Mouse (Mus musculus): ENCODE measurements around the gene Hmgn5.

The Hmgn5 gene

GRCm38 (mm10) chrX:109013283-109013682, at the start of gene Hmgn5:
Gene Hmgn5, minus strand, starts transcription at chrX:109013404.
- DNase-seq (ENCODE audit: low spot score) = peak; percentile 95

DNA sequence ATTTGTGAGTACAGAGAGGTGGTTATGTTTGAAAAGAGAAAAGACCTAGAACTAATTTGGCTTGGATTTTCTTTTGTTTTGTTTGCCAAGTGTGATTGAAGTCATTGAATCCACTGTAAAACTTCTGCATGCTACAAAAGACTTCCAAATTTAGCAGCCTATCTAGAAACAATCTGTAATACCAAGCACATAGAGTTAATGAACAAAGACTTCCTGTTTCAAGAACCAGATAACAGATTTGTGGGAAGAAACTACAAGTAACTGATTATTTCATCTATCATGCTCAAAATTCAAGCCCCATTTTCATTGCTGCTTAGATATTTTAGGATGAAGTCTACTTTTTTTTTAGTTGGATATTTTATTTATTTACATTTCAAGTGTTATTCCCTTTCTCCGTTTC, 34.6 kb upstream of the Hmgn5 start:
- DNase-seq (ENCODE audit: low spot score) = no peak

DNA sequence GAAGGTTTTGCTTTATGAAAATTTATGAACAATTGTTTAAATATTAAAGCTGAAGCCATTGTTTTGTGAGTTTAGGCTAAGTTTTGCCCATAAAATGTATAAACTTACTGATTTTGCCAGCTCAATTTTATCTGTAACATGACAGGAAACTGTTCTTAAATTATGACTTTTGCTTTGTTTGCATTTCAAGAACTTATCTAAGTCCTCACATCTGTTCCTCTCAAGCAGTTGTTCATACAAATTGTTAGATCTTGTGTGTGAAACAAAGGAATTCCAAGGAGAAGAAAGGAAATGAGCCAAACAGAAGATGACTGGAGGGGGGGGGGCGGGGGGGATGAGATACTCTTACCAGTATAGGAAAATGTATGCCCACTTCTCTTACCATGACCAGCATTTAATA, 13.0 kb upstream of the Hmgn5 start:
- DNase-seq (ENCODE audit: low spot score) = no peak

DNA sequence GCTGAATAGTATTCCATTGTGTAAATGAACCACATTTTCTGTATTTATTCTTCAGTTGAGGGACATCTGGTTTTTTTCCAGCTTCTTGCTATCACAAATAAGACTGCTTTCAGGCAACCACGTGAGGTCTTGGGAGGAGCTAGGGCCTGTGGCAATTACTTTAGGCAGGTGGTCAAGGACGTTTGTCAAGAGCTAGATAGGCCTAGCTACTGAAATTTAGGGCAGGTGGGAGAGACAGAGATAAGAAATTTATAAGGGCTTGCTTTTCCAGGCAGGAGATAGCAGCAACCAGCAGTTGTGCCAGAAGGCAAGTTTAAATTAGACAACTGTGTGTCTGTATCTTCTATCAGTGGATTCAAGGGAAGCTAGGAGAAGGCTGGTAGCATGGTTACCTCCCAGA, 7.7 kb upstream of the Hmgn5 start:
- DNase-seq (ENCODE audit: low spot score) = no peak

DNA sequence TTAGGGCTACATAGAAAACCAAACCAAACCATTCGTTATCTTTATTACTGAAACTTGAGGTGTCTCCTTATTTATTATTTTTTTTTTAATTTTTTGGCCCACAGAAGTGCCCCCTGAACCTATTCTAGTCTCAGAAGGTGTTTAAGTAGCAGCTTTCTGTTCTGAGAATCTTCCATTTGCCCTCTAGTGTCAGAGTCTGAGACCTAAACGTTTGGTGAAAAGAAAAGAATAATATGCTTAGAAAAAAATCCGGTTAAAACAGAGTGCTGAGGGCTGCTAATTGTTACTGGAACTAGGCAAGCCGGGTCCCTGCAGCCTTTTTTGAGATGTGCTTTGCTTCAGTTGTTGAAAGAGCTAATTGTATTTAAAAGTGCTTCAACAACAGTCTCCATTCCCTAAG, 962 bp upstream of the Hmgn5 start:
- DNase-seq (ENCODE audit: low spot score) = peak; percentile 43

- DNase-seq (ENCODE audit: low spot score) = peak; percentile 68
Observed at GRCm38 (mm10) chrX:109013686-109014085, 482 bp upstream of the Hmgn5 start.

GRCm38 (mm10) chrX:109012371-109013031, 703 bp downstream of the Hmgn5 start:
- peak; percentile 79 for DNase-seq (ENCODE audit: low spot score)

DNA sequence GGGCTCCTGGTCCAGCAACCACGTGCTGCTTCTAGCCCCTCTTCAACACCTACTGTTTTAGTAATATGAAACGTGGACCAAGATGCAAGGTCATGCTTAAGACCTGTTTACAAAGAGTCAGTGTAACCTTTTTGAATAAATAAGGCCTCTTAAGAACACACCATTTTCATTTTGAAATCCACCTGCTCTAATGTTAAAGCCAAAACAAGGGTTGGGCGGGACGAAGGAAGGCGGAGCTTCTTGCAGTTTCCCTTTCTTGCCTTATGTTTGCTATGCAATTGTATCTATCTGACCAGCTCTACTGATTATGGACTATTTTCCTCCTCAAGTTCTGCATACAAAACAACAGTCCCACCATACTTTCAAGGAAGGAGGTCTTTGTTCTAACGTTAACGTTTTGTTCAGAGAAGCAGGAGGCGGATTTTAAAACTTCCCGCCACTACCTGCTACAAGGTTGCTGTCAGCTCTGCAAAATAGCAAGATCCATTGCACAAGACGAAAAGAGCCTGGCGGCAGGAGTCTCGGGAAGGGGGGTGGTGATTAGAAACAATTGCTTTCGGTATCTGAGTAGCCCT, 1.5 kb downstream of the Hmgn5 start:
- peak; percentile 39 for DNase-seq (ENCODE audit: low spot score)

DNA sequence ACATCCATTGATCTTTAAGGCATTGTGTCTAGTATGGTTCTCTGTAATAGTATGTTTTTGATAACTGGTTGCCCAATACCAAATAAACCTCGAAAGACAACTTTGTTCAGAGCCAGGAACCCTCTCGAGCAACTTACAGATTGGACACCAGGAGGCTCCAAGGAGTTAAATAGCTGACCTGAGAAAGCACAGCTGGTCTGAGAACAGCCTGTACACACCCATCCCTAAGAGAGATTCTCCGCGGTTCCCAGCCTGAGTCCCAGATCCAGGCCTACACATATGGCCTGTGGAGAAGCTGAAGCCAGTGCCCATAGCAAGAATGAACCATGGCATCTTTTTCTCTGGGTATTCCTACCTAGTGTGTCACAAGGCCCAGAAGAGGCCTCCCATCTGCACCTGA, 11.9 kb downstream of the Hmgn5 start:
- DNase-seq (ENCODE audit: low spot score) = peak; percentile 4
